8 mouse cellular contexts compared by ENCODE assay signal in the genomic region with DNA sequence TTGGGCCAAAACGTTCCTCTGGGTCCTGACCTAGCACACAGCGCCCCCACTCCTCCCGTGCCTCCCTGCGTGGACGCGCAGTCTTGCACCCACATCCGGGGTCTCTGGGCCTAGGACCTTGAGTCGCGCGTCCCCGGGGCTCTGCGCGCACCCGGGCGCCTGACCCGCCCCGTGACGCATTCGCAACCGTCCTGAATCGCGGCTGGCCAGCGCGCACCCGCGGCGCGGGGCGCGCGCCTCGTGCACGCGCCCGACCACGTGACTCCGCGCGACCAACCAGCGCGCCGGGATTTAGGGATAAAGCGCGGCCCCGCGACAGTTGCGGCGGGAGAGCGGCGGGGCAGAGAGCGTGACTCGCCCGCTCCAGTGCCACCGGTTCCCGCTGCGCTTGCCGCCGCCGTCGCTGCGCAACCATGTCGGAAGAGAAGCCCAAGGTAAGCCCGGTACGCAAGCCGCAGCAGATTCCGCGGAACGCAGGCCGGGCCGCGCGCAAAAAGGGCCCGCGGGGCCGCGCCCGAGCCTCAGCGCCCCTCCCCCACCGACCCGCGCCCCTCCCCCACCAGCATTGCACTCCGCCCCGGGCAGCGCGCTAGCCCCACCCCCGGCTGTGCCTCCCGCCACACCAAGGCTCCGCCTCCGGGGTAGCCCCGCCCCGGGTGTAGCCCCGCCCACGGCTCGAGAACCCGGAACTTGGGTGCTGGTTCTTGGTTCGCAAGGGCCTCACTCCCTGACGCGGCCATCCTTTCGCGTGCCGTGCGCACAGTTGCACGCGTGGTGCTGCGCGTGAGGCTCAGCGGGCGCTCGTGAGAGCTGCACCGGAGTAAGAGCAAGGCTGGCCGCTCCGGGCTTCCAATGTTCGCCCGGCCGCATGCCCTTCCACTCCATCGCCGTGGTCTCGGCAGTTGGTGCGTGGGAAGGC. TPM values are rescaled to one million over a fixed set of nuclear protein-coding genes. Genes with fewer than 3 reads are reported as not detected.
A peak's percentile ranks its signal among the peaks of the same experiment; 100 is the strongest.
DNase-seq lines count a peak whose midpoint lies in the region; ATAC-seq lines count a peak whose summit lies in the region.

TSS of gene Sumo3 (plus strand) at position 190 of the 919 bp plus-strand sequence.
TSS of gene Gm49325 (plus strand) at position 290 of the 919 bp plus-strand sequence.

- peak within 1 kb of the TSS; percentile 83 for H3K4me2 ChIP-seq in heart, embryonic 15.5 days
- peak within 1 kb of the TSS; percentile 96 for H3K4me2 ChIP-seq in liver, embryonic 13.5 days
- H3K4me2 ChIP-seq in stomach, embryonic 14.5 days (replicated peaks; ENCODE audit: low read depth, low read length): peak within 1 kb of the TSS; percentile 92

- H3K9ac ChIP-seq in heart, embryonic 15.5 days: peak within 1 kb of the TSS; percentile 84
- peak within 1 kb of the TSS; percentile 87 for H3K9ac ChIP-seq in liver, embryonic 13.5 days
- peak within 1 kb of the TSS; percentile 55 for H3K9ac ChIP-seq in stomach, embryonic 14.5 days (replicated peaks; ENCODE audit: low read depth, low read length)

- peak; percentile 84 for DNase-seq in c-Kit-positive CD71-negative TER-119-negative erythroid progenitor cells, embryonic 14.5 days (ENCODE audit: low read depth)
- DNase-seq in forebrain, embryonic 10.5 days (ENCODE audit: extremely low spot score, low spot score): peak; percentile 90
- DNase-seq in kidney, postnatal 25 days: peak; percentile 97 to 98
- DNase-seq in liver, embryonic 13.5 days: peak; percentile 99
- DNase-seq in natural killer cell, adult 2 months (ENCODE audit: low spot score in 2 of 2): peak; percentile 100

- 2% methylated on average over 118 of the region's 119 CpGs for WGBS in forebrain, embryonic 10.5 days
- WGBS in heart, embryonic 15.5 days: under 1% methylated on average over 104 of the region's 119 CpGs
- WGBS in liver, embryonic 13.5 days (ENCODE audit: insufficient replicate concordance): under 1% methylated on average over 90 of the region's 119 CpGs
- 2% methylated on average over 99 of the region's 119 CpGs for WGBS in stomach, embryonic 14.5 days

- peaks cover 6% of the 10 kb centered on the region; the same call in 1 of the 2 replicates for H3K9me3 ChIP-seq in forebrain, embryonic 10.5 days
- no peaks in the 10 kb centered on the region for H3K9me3 ChIP-seq in heart, embryonic 15.5 days (replicated peaks)
- H3K9me3 ChIP-seq in liver, embryonic 13.5 days (replicated peaks): no peaks in the 10 kb centered on the region
- no peaks in the 10 kb centered on the region for H3K9me3 ChIP-seq in stomach, embryonic 14.5 days (ENCODE audit: control insufficient read depth, low read depth, low read length)

- H3K27ac ChIP-seq in forebrain, embryonic 10.5 days: peak within 1 kb of the TSS; percentile 99
- H3K27ac ChIP-seq in heart, embryonic 15.5 days: peak within 1 kb of the TSS; percentile 98
- H3K27ac ChIP-seq in liver, embryonic 13.5 days: peak within 1 kb of the TSS; percentile 97
- H3K27ac ChIP-seq in stomach, embryonic 14.5 days (ENCODE audit: low read length): peak within 1 kb of the TSS; percentile 97

- H3K4me1 ChIP-seq in forebrain, embryonic 10.5 days: peaks cover 24% of the 10 kb centered on the region
- H3K4me1 ChIP-seq in heart, embryonic 15.5 days (replicated peaks): peaks cover 30% of the 10 kb centered on the region
- H3K4me1 ChIP-seq in liver, embryonic 13.5 days (replicated peaks): peaks cover 51% of the 10 kb centered on the region
- H3K4me1 ChIP-seq in stomach, embryonic 14.5 days (ENCODE audit: control insufficient read depth, insufficient read depth, low read length): peaks cover 12% of the 10 kb centered on the region

- H3K36me3 ChIP-seq in forebrain, embryonic 10.5 days (replicated peaks): peaks cover 40% of the 10 kb centered on the region
- peaks cover 18% of the 10 kb centered on the region; the same call in 1 of the 2 replicates for H3K36me3 ChIP-seq in heart, embryonic 15.5 days
- peaks cover 35% of the 10 kb centered on the region for H3K36me3 ChIP-seq in liver, embryonic 13.5 days
- peaks cover 15% of the 10 kb centered on the region for H3K36me3 ChIP-seq in stomach, embryonic 14.5 days (ENCODE audit: control insufficient read depth, insufficient read depth, low read length)

- peak; percentile 78 for ATAC-seq in CD4-positive, CD25-positive, alpha-beta regulatory T cell, adult 4 months
- ATAC-seq in heart, embryonic 15.5 days (replicated peaks; ENCODE audit: insufficient number of reproducible peaks, insufficient read depth, low FRiP score, low read depth): peak; percentile 88
- peak; percentile 83 for ATAC-seq in liver, embryonic 13.5 days (ENCODE audit: low read depth)
- peak; percentile 89 for ATAC-seq in stomach, embryonic 14.5 days (ENCODE audit: insufficient number of reproducible peaks, insufficient read depth, low FRiP score, low read depth)

- no peaks in the 10 kb centered on the region for H3K27me3 ChIP-seq in forebrain, embryonic 10.5 days (ENCODE audit: poor library complexity, severe bottlenecking)
- H3K27me3 ChIP-seq in heart, embryonic 15.5 days: no peaks in the 10 kb centered on the region
- H3K27me3 ChIP-seq in liver, embryonic 13.5 days: no peaks in the 10 kb centered on the region
- H3K27me3 ChIP-seq in stomach, embryonic 14.5 days (ENCODE audit: control insufficient read depth, insufficient read depth, low read length): no peaks in the 10 kb centered on the region

- H3K4me3 ChIP-seq in forebrain, embryonic 10.5 days: peak within 1 kb of the TSS; percentile 84
- peak within 1 kb of the TSS; percentile 72 for H3K4me3 ChIP-seq in heart, embryonic 15.5 days
- peak within 1 kb of the TSS; percentile 81 for H3K4me3 ChIP-seq in liver, embryonic 13.5 days (replicated peaks)
- H3K4me3 ChIP-seq in stomach, embryonic 14.5 days (ENCODE audit: low read depth, low read length): peak within 1 kb of the TSS; percentile 55

RNA-seq across cellular contexts. Expression of gene Sumo3, which starts in this region (rescaled TPM):
- 100 to 1,000 TPM in 1 of 2 experiments, 10 to 100 TPM in 1; 96.6 to 109 TPM for polyA plus RNA-seq in CD4-positive, CD25-positive, alpha-beta regulatory T cell, adult 4 months (2017; shearing (Covaris generic))
- 439 and 448 TPM in 2 replicates for polyA plus RNA-seq in forebrain, embryonic 10.5 days (2016; fragmentation: Nextera tagmentation; extraction: Ambion mirVana)
- polyA plus RNA-seq in heart, embryonic 15.5 days (2015; fragmentation: Nextera tagmentation; extraction: Ambion mirVana): 138 and 169 TPM in 2 replicates
- 118 and 127 TPM in 2 replicates for polyA plus RNA-seq in liver, embryonic 13.5 days (2015; fragmentation: Nextera tagmentation; extraction: Ambion mirVana)
- 324 and 346 TPM in 2 replicates for polyA plus RNA-seq in stomach, embryonic 14.5 days (2014; fragmentation: Nextera tagmentation; extraction: Ambion mirVana)

RNA-seq across cellular contexts. Expression of gene Gm49325, which starts in this region (rescaled TPM):
- 1 to 10 TPM in 1 of 2 experiments, not detected in 1; 3.0 TPM for polyA plus RNA-seq in CD4-positive, CD25-positive, alpha-beta regulatory T cell, adult 4 months (2017; shearing (Covaris generic))
- polyA plus RNA-seq in forebrain, embryonic 10.5 days (2016; fragmentation: Nextera tagmentation; extraction: Ambion mirVana): 3.1 and 3.4 TPM in 2 replicates
- 0.60 and 3.9 TPM in 2 replicates for polyA plus RNA-seq in heart, embryonic 15.5 days (2015; fragmentation: Nextera tagmentation; extraction: Ambion mirVana)
- 1.1 and 5.3 TPM in 2 replicates for polyA plus RNA-seq in liver, embryonic 13.5 days (2015; fragmentation: Nextera tagmentation; extraction: Ambion mirVana)
- polyA plus RNA-seq in stomach, embryonic 14.5 days (2014; fragmentation: Nextera tagmentation; extraction: Ambion mirVana): 6.5 TPM in 1 of 2 replicates, not detected in the other

Comparison
In these comparisons a context has a peak if more than half of its experiments do, and no peak if none do; other contexts are left out.
1. Peak in every context shown above with its lines: DNase-seq, ATAC-seq, H3K4me3 ChIP-seq and H3K27ac ChIP-seq.